Mouse (Mus musculus): ENCODE data around the gene Rad17. TPM values are rescaled to one million over a fixed set of nuclear protein-coding genes. Genes with fewer than 3 reads are reported as not detected.

The Rad17 gene
- polyA plus RNA-seq, 1 experiment from 2014 or later = 20.9 TPM

- Histone ChIP-seq H3K27ac (no peak overlapping the region), H3K9ac (replicated peaks) (no peak overlapping the region), H3K4me1 (replicated peaks) (no peaks in the 10 kb centered on the region), H3K4me2 (replicated peaks) (no peak overlapping the region), H3K4me3 (replicated peaks) (no peak overlapping the region), H3K36me3 (peaks cover 15% of the 10 kb centered on the region; the same call in 1 of the 2 replicates), H3K9me3 (no peaks in the 10 kb centered on the region), H3K27me3 (no peaks in the 10 kb centered on the region)
- WGBS = 96% methylated on average over 5 of the region's 5 CpGs
- ATAC-seq = no peak
Measured at GRCm38 (mm10) chr13:100658091-100658490, 7.2 kb upstream of the Rad17 start.

GRCm38 (mm10) chr13:100651439-100652186, 762 bp upstream of the Rad17 start, which contains the start of gene Taf9:
TSS of gene Taf9 (plus strand) at chr13:100651579.
- H3K9ac ChIP-seq (replicated peaks) = peak within 1 kb of the TSS; percentile 95
- peak within 1 kb of the TSS; percentile 87 for H3K4me2 ChIP-seq (replicated peaks)
- no peaks in the 10 kb centered on the region for H3K9me3 ChIP-seq
- WGBS = under 1% methylated on average over 34 of the region's 63 CpGs
- H3K4me1 ChIP-seq (replicated peaks) = peaks cover 13% of the 10 kb centered on the region
- peak within 1 kb of the TSS; percentile 97 for H3K27ac ChIP-seq
- no peaks in the 10 kb centered on the region for H3K27me3 ChIP-seq
- H3K36me3 ChIP-seq = peaks cover 14% of the 10 kb centered on the region
- peak within 1 kb of the TSS; percentile 97 for H3K4me3 ChIP-seq (replicated peaks)
- no peak for ATAC-seq

DNA sequence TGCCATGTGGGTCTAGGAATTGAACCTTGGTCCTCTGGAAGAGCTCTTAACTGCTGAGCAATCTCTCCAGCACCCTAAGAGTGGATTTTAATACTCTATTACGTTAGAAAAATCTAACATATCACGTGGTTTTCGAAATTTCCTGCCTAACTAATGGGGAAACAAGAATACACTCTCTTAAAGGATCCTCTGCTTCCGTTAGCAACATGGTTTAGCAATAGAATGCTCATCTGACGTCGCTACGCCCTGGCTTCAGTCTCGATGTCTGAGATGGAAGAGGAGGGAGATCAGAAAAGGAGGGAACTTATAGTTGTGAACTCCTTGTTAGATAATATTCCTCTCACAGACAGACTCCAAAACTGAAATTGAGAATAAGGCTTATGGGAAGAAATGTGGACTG, 2.6 kb downstream of the Rad17 start:
- WGBS = 97% methylated on average over 8 of the region's 8 CpGs
- H3K4me3 ChIP-seq (replicated peaks) = no peak overlapping the region
- ATAC-seq = no peak

DNA sequence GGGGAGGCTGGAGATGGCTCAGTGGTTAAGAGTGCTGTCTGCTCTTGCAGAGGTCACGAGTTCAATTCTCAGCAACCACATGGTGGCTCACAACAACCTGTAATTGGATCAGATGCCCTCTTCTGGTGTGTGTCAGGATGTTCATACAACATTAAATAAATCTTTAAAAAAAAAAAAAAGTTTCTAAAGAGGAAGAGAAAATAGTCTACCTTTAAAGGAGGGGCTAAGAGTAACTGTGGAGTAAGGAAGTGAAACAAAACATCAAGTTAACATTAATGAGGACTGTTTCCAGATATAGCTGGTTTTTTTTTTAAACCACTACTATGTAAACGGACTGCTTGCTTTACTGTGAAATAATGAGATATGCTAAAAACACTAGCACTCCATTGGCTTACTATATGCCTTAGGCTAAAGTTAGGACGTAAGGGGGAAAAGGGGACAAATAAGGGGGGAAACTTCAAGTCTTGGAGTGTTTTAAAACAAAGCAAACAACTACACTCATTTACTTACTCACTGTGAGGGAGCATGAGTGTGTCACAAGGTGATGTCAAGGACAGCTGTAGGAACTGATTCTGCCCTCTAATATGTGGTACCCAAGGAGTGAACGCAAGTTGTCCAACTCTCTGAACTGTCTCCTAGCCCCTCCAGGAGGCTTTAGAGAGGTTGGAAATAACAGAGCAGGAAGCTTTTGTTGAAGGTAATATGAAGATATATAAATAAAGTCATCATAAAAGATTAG, 8.2 kb downstream of the Rad17 start:
- no peak for ATAC-seq
- WGBS = 97% methylated on average over 4 of the region's 4 CpGs
- H3K27ac ChIP-seq = no peak overlapping the region
- no peaks in the 10 kb centered on the region for H3K4me1 ChIP-seq (replicated peaks)
- no peak overlapping the region for H3K9ac ChIP-seq (replicated peaks)
- no peaks in the 10 kb centered on the region for H3K9me3 ChIP-seq
- peaks cover 69% of the 10 kb centered on the region for H3K36me3 ChIP-seq
- no peak overlapping the region for H3K4me3 ChIP-seq (replicated peaks)
- H3K27me3 ChIP-seq = no peaks in the 10 kb centered on the region
- no peak overlapping the region for H3K4me2 ChIP-seq (replicated peaks)

More for the DNA sequence above, 2.6 kb downstream of the Rad17 start:
- Histone ChIP-seq H3K36me3 (peaks cover 29% of the 10 kb centered on the region), H3K27me3 (no peaks in the 10 kb centered on the region), H3K4me1 (replicated peaks) (peaks cover 13% of the 10 kb centered on the region), H3K27ac (no peak overlapping the region), H3K4me2 (replicated peaks) (no peak overlapping the region), H3K9me3 (no peaks in the 10 kb centered on the region), H3K9ac (replicated peaks) (no peak overlapping the region)

GRCm38 (mm10) chr13:100634106-100634691, 16.7 kb downstream of the Rad17 start:
- Histone ChIP-seq H3K9ac (replicated peaks) (no peak overlapping the region), H3K4me1 (replicated peaks) (no peaks in the 10 kb centered on the region), H3K27ac (no peak overlapping the region), H3K9me3 (no peaks in the 10 kb centered on the region), H3K36me3 (peaks cover 65% of the 10 kb centered on the region), H3K4me2 (replicated peaks) (no peak overlapping the region), H3K4me3 (replicated peaks) (no peak overlapping the region), H3K27me3 (no peaks in the 10 kb centered on the region)
- WGBS = 94% methylated on average over 3 of the region's 3 CpGs
- ATAC-seq = no peak

- Histone ChIP-seq H3K4me1 (replicated peaks) (no peaks in the 10 kb centered on the region), H3K9me3 (no peaks in the 10 kb centered on the region), H3K4me3 (replicated peaks) (no peak overlapping the region), H3K9ac (replicated peaks) (no peak overlapping the region), H3K27ac (no peak overlapping the region), H3K27me3 (peaks cover 12% of the 10 kb centered on the region), H3K36me3 (peaks cover 71% of the 10 kb centered on the region), H3K4me2 (replicated peaks) (no peak overlapping the region)
- WGBS = 92% methylated on average over 4 of the region's 4 CpGs
- no peak for ATAC-seq
Measured at GRCm38 (mm10) chr13:100622241-100622640, 28.6 kb downstream of the Rad17 start.

GRCm38 (mm10) chr13:100617583-100617982, 33.3 kb downstream of the Rad17 start:
- WGBS = 79% methylated on average over 13 of the region's 13 CpGs

GRCm38 (mm10) chr13:100616181-100617087, 34.4 kb downstream of the Rad17 start, which contains the start of gene Marveld2:
TSS of gene Marveld2 (minus strand) at chr13:100616971.
- Histone ChIP-seq H3K9me3 (no peaks in the 10 kb centered on the region), H3K4me2 (replicated peaks) (peak within 1 kb of the TSS; percentile 87), H3K9ac (replicated peaks) (peak within 1 kb of the TSS; percentile 79), H3K36me3 (peaks cover 33% of the 10 kb centered on the region), H3K4me3 (replicated peaks) (peak within 1 kb of the TSS; percentile 58), H3K4me1 (replicated peaks) (peaks cover 9% of the 10 kb centered on the region), H3K27ac (no peak within 1 kb of the TSS), H3K27me3 (peaks cover 28% of the 10 kb centered on the region)
- 1% methylated on average over 76 of the region's 77 CpGs for whole genome bisulfite sequencing
- ATAC-seq = peak; percentile 70

More at GRCm38 (mm10) chr13:100617583-100617982, 33.3 kb downstream of the Rad17 start:
- no peaks in the 10 kb centered on the region for H3K9me3 ChIP-seq
- peaks cover 9% of the 10 kb centered on the region for H3K4me1 ChIP-seq (replicated peaks)
- no peak overlapping the region for H3K27ac ChIP-seq
- no peak overlapping the region for H3K4me3 ChIP-seq (replicated peaks)
- H3K36me3 ChIP-seq = peaks cover 37% of the 10 kb centered on the region
- no peak overlapping the region for H3K9ac ChIP-seq (replicated peaks)
- H3K4me2 ChIP-seq (replicated peaks) = no peak overlapping the region
- H3K27me3 ChIP-seq = peaks cover 28% of the 10 kb centered on the region
- ATAC-seq = no peak

DNA sequence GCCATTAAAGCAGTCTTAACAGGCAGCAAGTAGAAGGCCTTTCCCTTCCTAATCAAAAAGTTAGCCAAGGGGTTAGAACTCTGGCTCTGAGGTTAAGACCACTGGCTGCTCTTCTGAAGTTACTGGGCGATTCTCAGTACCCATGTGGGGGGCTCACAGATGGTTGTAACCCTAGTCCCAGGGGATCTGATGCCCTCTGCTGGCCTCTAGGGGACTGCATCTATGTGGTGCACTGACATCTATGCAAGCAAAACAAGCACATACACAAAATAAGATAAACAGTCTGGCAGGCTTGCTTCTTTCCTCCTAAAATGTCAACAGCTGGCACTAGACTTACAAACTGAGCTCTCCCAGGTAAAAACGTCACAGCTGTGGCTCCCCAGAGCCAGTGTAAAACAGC, 37.9 kb downstream of the Rad17 start:
- H3K9ac ChIP-seq (replicated peaks) = no peak overlapping the region
- no peaks in the 10 kb centered on the region for H3K9me3 ChIP-seq
- H3K4me3 ChIP-seq (replicated peaks) = no peak overlapping the region
- no peak overlapping the region for H3K4me2 ChIP-seq (replicated peaks)
- peaks cover 13% of the 10 kb centered on the region for H3K36me3 ChIP-seq
- peaks cover 9% of the 10 kb centered on the region for H3K4me1 ChIP-seq (replicated peaks)
- no peak for ATAC-seq
- H3K27ac ChIP-seq = no peak overlapping the region
- WGBS = 63% methylated on average over 2 of the region's 2 CpGs
- H3K27me3 ChIP-seq = peaks cover 23% of the 10 kb centered on the region

DNA sequence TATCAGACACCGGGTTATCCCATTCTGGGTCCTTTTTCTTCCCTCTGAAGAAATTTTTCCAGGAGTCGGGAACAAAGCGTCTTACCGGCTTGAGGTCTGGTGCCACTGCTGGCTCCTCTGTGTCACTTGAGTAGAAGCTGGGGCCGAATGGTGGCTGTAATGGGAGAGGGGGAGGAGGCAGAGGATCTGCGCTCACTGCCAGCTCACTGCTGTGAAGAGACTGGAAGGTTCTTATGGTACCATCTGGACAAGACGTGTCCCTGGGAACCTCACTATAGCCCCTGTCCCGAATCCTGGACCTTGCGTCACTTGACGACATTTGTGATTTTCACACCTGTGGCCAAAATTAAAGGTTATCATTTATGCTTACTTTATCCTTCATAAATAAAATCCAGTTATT, 38.6 kb downstream of the Rad17 start:
- no peak overlapping the region for H3K27ac ChIP-seq
- no peak for ATAC-seq
- H3K9ac ChIP-seq (replicated peaks) = no peak overlapping the region
- peaks cover 9% of the 10 kb centered on the region for H3K4me1 ChIP-seq (replicated peaks)
- H3K27me3 ChIP-seq = peaks cover 17% of the 10 kb centered on the region
- H3K4me2 ChIP-seq (replicated peaks) = no peak overlapping the region
- peaks cover 7% of the 10 kb centered on the region for H3K36me3 ChIP-seq
- H3K9me3 ChIP-seq = no peaks in the 10 kb centered on the region
- H3K4me3 ChIP-seq (replicated peaks) = no peak overlapping the region
- WGBS = 96% methylated on average over 10 of the region's 10 CpGs

DNA sequence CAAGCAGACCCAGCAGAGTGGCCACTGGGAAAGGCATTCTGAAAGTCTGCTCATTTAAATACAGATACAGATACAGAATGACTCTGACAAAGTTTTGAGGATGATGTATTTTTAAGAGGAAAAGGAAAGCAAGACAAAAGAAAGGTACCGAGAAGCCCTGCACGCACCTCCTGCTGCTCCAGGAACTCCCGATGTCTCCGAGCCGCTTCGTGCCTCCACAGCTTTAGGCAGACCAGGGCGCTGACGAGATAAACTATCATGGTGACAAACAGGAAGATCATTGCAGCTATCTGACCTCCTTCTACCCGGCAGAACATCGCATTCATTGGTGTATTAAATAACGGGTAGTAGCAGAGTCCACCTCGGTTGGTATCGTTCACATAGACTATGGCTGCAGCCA, 39.6 kb downstream of the Rad17 start:
- Histone ChIP-seq H3K9me3 (no peaks in the 10 kb centered on the region), H3K27ac (no peak overlapping the region), H3K4me2 (replicated peaks) (no peak overlapping the region), H3K9ac (replicated peaks) (no peak overlapping the region), H3K36me3 (0 out of 2 replicates have a peak, but pooled peaks cover 7% of the 10 kb centered on the region), H3K4me3 (replicated peaks) (no peak overlapping the region), H3K4me1 (replicated peaks) (peaks cover 2% of the 10 kb centered on the region), H3K27me3 (peaks cover 9% of the 10 kb centered on the region)
- WGBS = 96% methylated on average over 13 of the region's 13 CpGs
- no peak for ATAC-seq

Measured in midbrain, embryonic 13.5 days (tissue).